Mouse (Mus musculus): Measurements from ENCODE around the gene Pank4. TPM values are rescaled to one million over a fixed set of nuclear protein-coding genes. Genes with fewer than 3 reads are reported as not detected.

The Pank4 gene
- polyA plus RNA-seq, 1 experiment from 2014 or later, result 48.6 TPM

GRCm38 (mm10) chr4:155020813-155021212, 56.9 kb downstream of the Pank4 start:
- WGBS, result 77% methylated on average over 9 of the region's 9 CpGs
- H3K27ac ChIP-seq (replicated peaks), result no peak overlapping the region
- no peaks in the 10 kb centered on the region for H3K9me3 ChIP-seq (replicated peaks)
- H3K4me1 ChIP-seq, result peaks cover 65% of the 10 kb centered on the region
- no peaks in the 10 kb centered on the region for H3K36me3 ChIP-seq
- no peak for DNase-seq (ENCODE audit: low spot score)
- H3K27me3 ChIP-seq (ENCODE audit: low read depth, poor library complexity, severe bottlenecking), result peaks cover 37% of the 10 kb centered on the region
- H3K4me3 ChIP-seq, result no peak overlapping the region

- no peak overlapping the region for H3K27ac ChIP-seq (replicated peaks)
- H3K4me3 ChIP-seq, result no peak overlapping the region
- H3K27me3 ChIP-seq (ENCODE audit: low read depth, poor library complexity, severe bottlenecking), result peaks cover 25% of the 10 kb centered on the region
- no peaks in the 10 kb centered on the region for H3K9me3 ChIP-seq (replicated peaks)
- no peak for DNase-seq (ENCODE audit: low spot score)
- H3K4me1 ChIP-seq, result peaks cover 53% of the 10 kb centered on the region
- WGBS, result 74% methylated on average over 7 of the region's 7 CpGs
- H3K36me3 ChIP-seq, result no peaks in the 10 kb centered on the region
Measured at GRCm38 (mm10) chr4:155022228-155022855, 58.4 kb downstream of the Pank4 start.

- 85% methylated on average over 11 of the region's 11 CpGs for WGBS
- Histone ChIP-seq H3K4me3 (no peak overlapping the region), H3K27me3 (ENCODE audit: low read depth, poor library complexity, severe bottlenecking) (peaks cover 9% of the 10 kb centered on the region; the same call in 1 of the 2 replicates), H3K36me3 (no peaks in the 10 kb centered on the region), H3K27ac (replicated peaks) (peak overlapping the region; percentile 59; the same call in 1 of the 2 replicates), H3K9me3 (replicated peaks) (no peaks in the 10 kb centered on the region), H3K4me1 (peaks cover 38% of the 10 kb centered on the region)
- no peak for DNase-seq (ENCODE audit: low spot score)
Measured at GRCm38 (mm10) chr4:155024170-155025010, 60.5 kb downstream of the Pank4 start.

Other genes starting within 250 kb of the Pank4 start
- gene Ttc34, start 126.7 kb upstream of the Pank4 start, polyA plus RNA-seq (2016; fragmentation: Nextera tagmentation; extraction: Ambion mirVana), result 0.22 and 0.57 TPM in 2 replicates
- gene Mmel1, start 94.5 kb upstream of the Pank4 start, polyA plus RNA-seq (2016; fragmentation: Nextera tagmentation; extraction: Ambion mirVana), result 0.20 and 0.35 TPM in 2 replicates
- 45.9 and 46.8 TPM in 2 replicates for gene Fam213b, start 65.0 kb upstream of the Pank4 start, polyA plus RNA-seq (2016; fragmentation: Nextera tagmentation; extraction: Ambion mirVana)
- gene Tnfrsf14, start 35.6 kb upstream of the Pank4 start, polyA plus RNA-seq (2016; fragmentation: Nextera tagmentation; extraction: Ambion mirVana), result 0.67 and 0.99 TPM in 2 replicates
- gene Hes5, start 3.2 kb upstream of the Pank4 start, polyA plus RNA-seq (2016; fragmentation: Nextera tagmentation; extraction: Ambion mirVana), result 690 and 827 TPM in 2 replicates
- gene Plch2, start 92.7 kb downstream of the Pank4 start, polyA plus RNA-seq (2016; fragmentation: Nextera tagmentation; extraction: Ambion mirVana), result 0.57 and 0.72 TPM in 2 replicates
- gene Pex10, start 102.9 kb downstream of the Pank4 start, polyA plus RNA-seq (2016; fragmentation: Nextera tagmentation; extraction: Ambion mirVana), result 21.0 and 21.1 TPM in 2 replicates
- 137 and 147 TPM in 2 replicates for gene Rer1, start 122.3 kb downstream of the Pank4 start, polyA plus RNA-seq (2016; fragmentation: Nextera tagmentation; extraction: Ambion mirVana)
- gene Morn1, start 122.5 kb downstream of the Pank4 start, polyA plus RNA-seq (2016; fragmentation: Nextera tagmentation; extraction: Ambion mirVana), result 5.1 and 6.2 TPM in 2 replicates

All from midbrain, embryonic 10.5 days (tissue).